Comparison of ENCODE assay signal across 8 mouse cellular contexts in the genomic region with DNA sequence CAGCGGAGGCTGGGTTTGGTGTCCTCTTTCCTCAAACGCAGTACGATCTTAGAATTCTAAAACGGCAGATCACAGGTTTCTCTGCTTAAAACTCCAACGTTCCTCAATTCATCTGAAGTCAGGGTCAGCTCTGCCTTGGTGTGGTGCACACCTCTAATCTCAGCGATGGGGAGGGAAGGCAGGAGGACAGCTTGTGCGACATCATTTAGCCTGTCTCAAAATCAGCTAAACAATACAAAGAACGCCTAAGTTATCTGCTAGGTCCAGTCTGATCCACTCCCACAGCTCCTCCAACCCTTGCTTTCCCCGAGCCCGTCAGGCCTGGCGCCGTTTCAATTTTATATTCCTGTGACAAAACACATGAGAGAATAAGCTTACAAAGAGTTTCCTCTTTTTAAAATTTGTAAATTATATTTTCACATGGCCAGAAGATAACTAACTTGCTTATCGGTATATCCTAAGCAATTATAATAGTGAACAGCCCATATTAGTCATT. TPM values are rescaled to one million over a fixed set of nuclear protein-coding genes. Genes with fewer than 3 reads are reported as not detected.
A peak's percentile ranks its signal among the peaks of the same experiment; 100 is the strongest.
DNase-seq lines count a peak whose midpoint lies in the region; ATAC-seq and TF ChIP-seq lines count a peak whose summit lies in the region.

No protein-coding gene starts in this region.

- peak overlapping the region; percentile 45 for H3K4me2 ChIP-seq in hindbrain, embryonic 11.5 days (replicated peaks; ENCODE audit: low read depth, low read length)

- 14% methylated on average over 13 of the region's 13 CpGs for WGBS in lung, adult 2 months
- 32% methylated on average over 13 of the region's 13 CpGs for WGBS in hindbrain, embryonic 11.5 days

- peak overlapping the region; percentile 8; the same call in 1 of the 2 replicates for H3K9ac ChIP-seq in hindbrain, embryonic 11.5 days (ENCODE audit: low read depth, low read length)

- H3K4me3 ChIP-seq in lung, adult 2 months (replicated peaks; ENCODE audit: extremely low read depth, low read depth, low read length): peak overlapping the region; percentile 65
- H3K4me3 ChIP-seq in embryonic fibroblast, embryonic 13.5 days (ENCODE audit: insufficient read depth, low read length): peak overlapping the region; percentile 4
- H3K4me3 ChIP-seq in hindbrain, embryonic 11.5 days (ENCODE audit: low read depth, low read length): peak overlapping the region; percentile 24

- H3K36me3 ChIP-seq in hindbrain, embryonic 11.5 days (ENCODE audit: control insufficient read depth, insufficient read depth, low read length): no peaks in the 10 kb centered on the region

- peak; percentile 17; the same call in 1 of the 2 replicates for ATAC-seq in hindbrain, embryonic 11.5 days (ENCODE audit: low FRiP score)

- H3K27me3 ChIP-seq in hindbrain, embryonic 11.5 days (ENCODE audit: control insufficient read depth, insufficient read depth, low read length): no peaks in the 10 kb centered on the region

- no peak overlapping the region for H3K27ac ChIP-seq in embryonic fibroblast, embryonic 13.5 days (ENCODE audit: insufficient read depth, low read length)
- H3K27ac ChIP-seq in hindbrain, embryonic 11.5 days (ENCODE audit: low read depth, low read length): no peak overlapping the region

- no peak for DNase-seq in lung, adult 2 months
- no peak for DNase-seq in lung, adult 18-20 months
- DNase-seq in hindbrain, embryonic 11.5 days (ENCODE audit: low spot score): no peak
- peak; percentile 38 for DNase-seq in lung, postnatal 10 days
- DNase-seq in testis, postnatal 14 days (ENCODE audit: low spot score): peak; percentile 50
- no peak for DNase-seq in thymus, postnatal 10 days (ENCODE audit: low spot score in 2 of 2)
- DNase-seq in right cerebral cortex, postnatal 25 days: no peak

- no peak for TF ChIP-seq CTCF in lung, adult 2 months (IDR thresholded peaks at IDR 0.05; ENCODE audit: insufficient read depth, low read length)
- no peak for TF ChIP-seq CTCF in embryonic fibroblast, embryonic 13.5 days (IDR thresholded peaks at IDR 0.05; ENCODE audit: borderline replicate concordance, insufficient read depth, low read length)

- peaks cover 7% of the 10 kb centered on the region for H3K4me1 ChIP-seq in lung, adult 2 months (ENCODE audit: control insufficient read depth, insufficient read depth, low read length)
- H3K4me1 ChIP-seq in embryonic fibroblast, embryonic 13.5 days (ENCODE audit: control insufficient read depth, insufficient read depth, low read length): 0 out of 2 replicates have a peak, but pooled peaks cover 3% of the 10 kb centered on the region
- 0 out of 2 replicates have a peak, but pooled peaks cover 2% of the 10 kb centered on the region for H3K4me1 ChIP-seq in hindbrain, embryonic 11.5 days (replicated peaks; ENCODE audit: control insufficient read depth, insufficient read depth, low read length)

- no peak for TF ChIP-seq POLR2A in lung, adult 2 months (IDR thresholded peaks at IDR 0.05; ENCODE audit: borderline replicate concordance, extremely low read depth, low read depth, low read length)
- TF ChIP-seq POLR2A in embryonic fibroblast, embryonic 13.5 days (IDR thresholded peaks at IDR 0.05; ENCODE audit: low read depth, low read length): no peak

- no peaks in the 10 kb centered on the region for H3K9me3 ChIP-seq in hindbrain, embryonic 11.5 days (ENCODE audit: control insufficient read depth, low read length)

RNA-seq across cellular contexts. Expression of a gene that starts 13.1 kb away (rescaled TPM):
- polyA plus RNA-seq in lung, adult 2 months (2012; rRNA removed): not detected in 2 replicates
- polyA plus RNA-seq in embryonic fibroblast, embryonic 13.5 days (2011; ENCODE audit: insufficient read length, low read depth, missing spikeins): not detected in 2 replicates
- polyA plus RNA-seq in hindbrain, embryonic 11.5 days (2014; fragmentation: Nextera tagmentation; extraction: Ambion mirVana): 0.26 and 0.39 TPM in 2 replicates

RNA-seq across cellular contexts. Expression of a gene that starts 43.4 kb away (rescaled TPM):
- 4.4 and 7.9 TPM in 2 replicates for polyA plus RNA-seq in lung, adult 2 months (2012; rRNA removed)
- polyA plus RNA-seq in embryonic fibroblast, embryonic 13.5 days (2011; ENCODE audit: insufficient read length, low read depth, missing spikeins): 49.9 and 52.8 TPM in 2 replicates
- 9.4 and 13.2 TPM in 2 replicates for polyA plus RNA-seq in hindbrain, embryonic 11.5 days (2014; fragmentation: Nextera tagmentation; extraction: Ambion mirVana)

RNA-seq across cellular contexts. Expression of a gene that starts 51.6 kb away (rescaled TPM):
- 10.2 and 11.1 TPM in 2 replicates for polyA plus RNA-seq in lung, adult 2 months (2012; rRNA removed)
- polyA plus RNA-seq in embryonic fibroblast, embryonic 13.5 days (2011; ENCODE audit: insufficient read length, low read depth, missing spikeins): 33.3 and 37.1 TPM in 2 replicates
- polyA plus RNA-seq in hindbrain, embryonic 11.5 days (2014; fragmentation: Nextera tagmentation; extraction: Ambion mirVana): 65.0 and 65.5 TPM in 2 replicates

Comparison
In these comparisons a context has a peak if more than half of its experiments do, and no peak if none do; other contexts are left out.
1. DNase-seq: peak in lung, postnatal 10 days (single experiment) and testis, postnatal 14 days (single experiment); none in lung, adult 2 months (single experiment), lung, adult 18-20 months (0 of 2), hindbrain, embryonic 11.5 days (single experiment), thymus, postnatal 10 days (0 of 2) and right cerebral cortex, postnatal 25 days (single experiment).
2. H3K4me3 ChIP-seq: peak in every context shown above with its lines; median percentile 65 in lung, adult 2 months; 24 in hindbrain, embryonic 11.5 days; 4 in embryonic fibroblast, embryonic 13.5 days.